Mouse (Mus musculus): ENCODE data around the gene Ap3d1.

- TF ChIP-seq MYOG (IDR thresholded peaks at IDR 0.05; ENCODE audit: control insufficient read depth in 1 of 3, insufficient read depth in 1 of 3, insufficient read length in 2 of 3, low read depth in 2 of 3) = no peak
- no peak for TF ChIP-seq POLR2A (IDR thresholded peaks at IDR 0.05; ENCODE audit: insufficient read length, low read depth)
- no peak for TF ChIP-seq MAX (IDR thresholded peaks at IDR 0.05; ENCODE audit: low read depth)
- no peak for TF ChIP-seq REST (IDR thresholded peaks at IDR 0.05; ENCODE audit: insufficient read depth, insufficient read length)
- TF ChIP-seq E2F4 (IDR thresholded peaks at IDR 0.05; ENCODE audit: insufficient read depth) = no peak
Measured at GRCm38 (mm10) chr10:80756967-80757366, 14.9 kb upstream of the Ap3d1 start.

All from myocyte (in vitro differentiated cells).